Mouse (Mus musculus) ES-E14 (cell line): ENCODE measurements around the gene Gm21970.

ENCODE experiments used
- HCFC1 ChIP-seq: IDR thresholded peaks from 2 replicates; pipeline ENCODE4 v1.6.1; 2012; ENCODE audit warnings: low read length, inconsistent platforms, borderline replicate concordance; ENCODE audit not compliant: insufficient read depth
- ZC3H11A ChIP-seq: IDR thresholded peaks from 2 replicates; pipeline ENCODE4 v1.6.1; 2012; ENCODE audit warnings: low read depth, mild to moderate bottlenecking, inconsistent platforms, low read length, borderline replicate concordance

DNA sequence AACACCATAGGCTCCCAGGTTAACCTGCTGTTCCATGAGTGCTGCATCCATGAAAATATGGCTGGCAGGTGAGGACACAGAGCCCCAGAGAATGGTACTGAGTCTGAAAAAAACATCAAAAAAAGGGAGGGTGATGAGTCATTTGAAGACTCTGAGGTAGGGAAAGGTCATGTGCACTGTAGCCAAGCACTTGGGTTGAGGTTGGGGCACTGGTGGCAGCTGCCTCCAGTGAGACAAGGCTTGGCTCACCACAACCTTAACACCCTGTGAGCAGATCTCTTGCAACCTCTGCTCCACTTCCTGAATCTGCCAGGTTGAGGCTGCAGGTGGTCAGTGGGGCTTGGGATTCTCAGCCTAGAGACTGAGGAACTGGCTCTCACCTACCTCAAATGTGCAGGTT lies 25.0 kb upstream of the Gm21970 start:
- TF ChIP-seq ZC3H11A (no peak), HCFC1 (no peak)
